Mouse (Mus musculus): Measurements from ENCODE around the gene Tab1.

The Tab1 gene

GRCm38 (mm10) chr15:80136645-80137044, 3.7 kb downstream of the Tab1 start:
- DNase-seq (ENCODE audit: low read depth, low spot score) = no peak

- DNase-seq (ENCODE audit: low read depth, low spot score) = no peak
These were observed 5.2 kb downstream of the Tab1 start for GRCm38 (mm10) chr15:80137945-80138791.

GRCm38 (mm10) chr15:80140302-80140701, 7.4 kb downstream of the Tab1 start:
- DNase-seq (ENCODE audit: low read depth, low spot score) = no peak

- DNase-seq (ENCODE audit: low read depth, low spot score) = no peak
These were observed 8.0 kb downstream of the Tab1 start for GRCm38 (mm10) chr15:80140878-80141277.

- DNase-seq (ENCODE audit: low read depth, low spot score) = no peak
These were observed 9.2 kb downstream of the Tab1 start for GRCm38 (mm10) chr15:80142130-80142529.

GRCm38 (mm10) chr15:80143760-80144159, 10.8 kb downstream of the Tab1 start:
- no peak for DNase-seq (ENCODE audit: low read depth, low spot score)

GRCm38 (mm10) chr15:80145397-80145796, 12.5 kb downstream of the Tab1 start:
- DNase-seq (ENCODE audit: low read depth, low spot score) = no peak

GRCm38 (mm10) chr15:80146153-80146552, 13.2 kb downstream of the Tab1 start:
- no peak for DNase-seq (ENCODE audit: low read depth, low spot score)

GRCm38 (mm10) chr15:80147090-80147489, 14.2 kb downstream of the Tab1 start:
- DNase-seq (ENCODE audit: low read depth, low spot score) = no peak

- DNase-seq (ENCODE audit: low read depth, low spot score) = no peak
These were observed 14.6 kb downstream of the Tab1 start for GRCm38 (mm10) chr15:80147511-80147910.

GRCm38 (mm10) chr15:80148565-80148964, 15.6 kb downstream of the Tab1 start:
- no peak for DNase-seq (ENCODE audit: low read depth, low spot score)

- no peak for DNase-seq (ENCODE audit: low read depth, low spot score)
These were observed 16.6 kb downstream of the Tab1 start for GRCm38 (mm10) chr15:80149517-80149916.

GRCm38 (mm10) chr15:80152663-80153062, 19.7 kb downstream of the Tab1 start:
- DNase-seq (ENCODE audit: low read depth, low spot score) = no peak

GRCm38 (mm10) chr15:80153757-80154156, 20.8 kb downstream of the Tab1 start:
- no peak for DNase-seq (ENCODE audit: low read depth, low spot score)

- DNase-seq (ENCODE audit: low read depth, low spot score) = no peak
These were observed 22.8 kb downstream of the Tab1 start for GRCm38 (mm10) chr15:80155707-80156106.

- DNase-seq (ENCODE audit: low read depth, low spot score) = no peak
These were observed 24.4 kb downstream of the Tab1 start for GRCm38 (mm10) chr15:80157197-80157943.

- DNase-seq (ENCODE audit: low read depth, low spot score) = no peak
These were observed 25.2 kb downstream of the Tab1 start for GRCm38 (mm10) chr15:80158001-80158706.

GRCm38 (mm10) chr15:80158707-80159090, 25.8 kb downstream of the Tab1 start:
- no peak for DNase-seq (ENCODE audit: low read depth, low spot score)

- no peak for DNase-seq (ENCODE audit: low read depth, low spot score)
These were observed 26.5 kb downstream of the Tab1 start for GRCm38 (mm10) chr15:80159286-80159901.

- DNase-seq (ENCODE audit: low read depth, low spot score) = no peak
These were observed 27.3 kb downstream of the Tab1 start for GRCm38 (mm10) chr15:80160223-80160622.

- DNase-seq (ENCODE audit: low read depth, low spot score) = no peak
These were observed 27.8 kb downstream of the Tab1 start for GRCm38 (mm10) chr15:80160726-80161125.

GRCm38 (mm10) chr15:80161199-80161598, 28.3 kb downstream of the Tab1 start:
- no peak for DNase-seq (ENCODE audit: low read depth, low spot score)

Measured in WW6 (cell line).